Comparison of ENCODE assay signal across 8 mouse cellular contexts in the genomic region with DNA sequence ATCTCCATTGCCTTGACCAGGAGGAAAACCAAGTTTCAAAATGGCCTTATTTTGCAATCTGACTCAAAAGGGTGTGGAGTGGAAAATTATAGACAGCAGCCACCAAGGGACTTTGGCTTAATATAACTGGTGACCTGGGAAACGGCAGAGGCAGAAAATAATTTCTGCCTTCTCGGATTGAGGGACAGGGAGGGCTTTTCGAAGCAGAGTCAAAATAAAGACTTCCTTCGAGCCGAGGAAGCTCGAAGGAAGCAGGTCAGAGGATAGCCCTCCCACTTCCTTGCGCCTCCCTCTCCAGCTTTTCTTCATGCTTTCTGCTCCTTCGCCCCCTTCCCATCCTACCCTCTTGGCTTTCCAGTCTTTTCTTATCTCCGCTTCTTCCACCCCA.
DNase-seq lines count a peak whose midpoint lies in the region; ATAC-seq lines count a peak whose summit lies in the region.
"Had no signal": no experiment of that assay in that cellular context is flagged by ENCODE, and none has a peak within 500 bp of the region (broad histone marks: within the 10 kb centered on the region; RNA-seq: fewer than 3 reads in every experiment).

No protein-coding gene starts in this region.

- no peaks in the 10 kb centered on the region for H3K27me3 ChIP-seq in forebrain, embryonic 11.5 days (ENCODE audit: control insufficient read depth, insufficient read depth, low read length)
- no peaks in the 10 kb centered on the region for H3K27me3 ChIP-seq in hindbrain, embryonic 15.5 days
- H3K27me3 ChIP-seq in lung, embryonic 15.5 days, result no peaks in the 10 kb centered on the region
- H3K27me3 ChIP-seq in stomach, embryonic 16.5 days (ENCODE audit: control insufficient read depth, insufficient read depth, low read length), result no peaks in the 10 kb centered on the region

- DNase-seq in forebrain, embryonic 11.5 days (ENCODE audit: low spot score), result peak; percentile 43
- no peak for DNase-seq in spleen, postnatal 4 days (ENCODE audit: low spot score in 2 of 2)
- no peak for DNase-seq in layer of hippocampus, postnatal 14 days (ENCODE audit: low spot score in 2 of 2)

- peak overlapping the region; percentile 50; the same call in 1 of the 2 replicates for H3K4me3 ChIP-seq in brown adipose tissue, adult 24 weeks (ENCODE audit: insufficient read depth, low read depth, low read length)
- no peak overlapping the region for H3K4me3 ChIP-seq in forebrain, embryonic 11.5 days (ENCODE audit: low read depth, low read length)
- H3K4me3 ChIP-seq in hindbrain, embryonic 15.5 days, result peak overlapping the region; percentile 12; the same call in 1 of the 2 replicates
- peak overlapping the region; percentile 45 for H3K4me3 ChIP-seq in lung, embryonic 15.5 days
- H3K4me3 ChIP-seq in stomach, embryonic 16.5 days (replicated peaks; ENCODE audit: low read length), result 0 out of 2 replicates have a peak overlapping the region, but pooled peaks have one; percentile 4
- H3K4me3 ChIP-seq: myocyte had no signal

- peak overlapping the region; percentile 81 for H3K27ac ChIP-seq in brown adipose tissue, adult 24 weeks (replicated peaks; ENCODE audit: low read depth, low read length)
- no peak overlapping the region for H3K27ac ChIP-seq in forebrain, embryonic 11.5 days (ENCODE audit: low read depth, low read length)
- H3K27ac ChIP-seq in hindbrain, embryonic 15.5 days (replicated peaks), result 0 out of 2 replicates have a peak overlapping the region, but pooled peaks have one; percentile 5
- peak overlapping the region; percentile 70; the same call in 1 of the 2 replicates for H3K27ac ChIP-seq in lung, embryonic 15.5 days
- peak overlapping the region; percentile 86 for H3K27ac ChIP-seq in stomach, embryonic 16.5 days (ENCODE audit: low read length)

- WGBS in forebrain, embryonic 11.5 days, result 8% methylated on average over 9 of the region's 9 CpGs
- WGBS in hindbrain, embryonic 15.5 days, result 11% methylated on average over 9 of the region's 9 CpGs
- 13% methylated on average over 9 of the region's 9 CpGs for WGBS in lung, embryonic 15.5 days
- WGBS in stomach, embryonic 16.5 days, result 19% methylated on average over 9 of the region's 9 CpGs

- ATAC-seq in forebrain, embryonic 11.5 days (replicated peaks; ENCODE audit: low FRiP score), result no peak
- ATAC-seq in hindbrain, embryonic 15.5 days (ENCODE audit: low FRiP score, low read depth), result no peak
- ATAC-seq in lung, embryonic 15.5 days (ENCODE audit: borderline replicate concordance, extremely low read depth, low FRiP score, low TSS enrichment), result no peak
- no peak for ATAC-seq in stomach, embryonic 16.5 days (ENCODE audit: insufficient read depth, low FRiP score)

- peak overlapping the region; percentile 74; the same call in 1 of the 2 replicates for H3K4me2 ChIP-seq in forebrain, embryonic 11.5 days (ENCODE audit: low read depth, low read length, severe bottlenecking)
- peak overlapping the region; percentile 78 for H3K4me2 ChIP-seq in hindbrain, embryonic 15.5 days
- H3K4me2 ChIP-seq in lung, embryonic 15.5 days, result peak overlapping the region; percentile 72
- peak overlapping the region; percentile 71 for H3K4me2 ChIP-seq in stomach, embryonic 16.5 days (ENCODE audit: low read depth, low read length)

- no peaks in the 10 kb centered on the region for H3K36me3 ChIP-seq in forebrain, embryonic 11.5 days (ENCODE audit: control insufficient read depth, insufficient read depth, low read length)
- no peaks in the 10 kb centered on the region for H3K36me3 ChIP-seq in hindbrain, embryonic 15.5 days
- H3K36me3 ChIP-seq in lung, embryonic 15.5 days, result no peaks in the 10 kb centered on the region
- H3K36me3 ChIP-seq in stomach, embryonic 16.5 days (ENCODE audit: control insufficient read depth, insufficient read depth, low read length), result no peaks in the 10 kb centered on the region

- no peak overlapping the region for H3K9ac ChIP-seq in forebrain, embryonic 11.5 days (ENCODE audit: low read length)
- H3K9ac ChIP-seq in hindbrain, embryonic 15.5 days, result no peak overlapping the region; the same call in 1 of the 2 replicates
- H3K9ac ChIP-seq in lung, embryonic 15.5 days, result peak overlapping the region; percentile 38
- H3K9ac ChIP-seq in stomach, embryonic 16.5 days (ENCODE audit: low read length), result peak overlapping the region; percentile 65

- no peaks in the 10 kb centered on the region for H3K9me3 ChIP-seq in forebrain, embryonic 11.5 days (ENCODE audit: control insufficient read depth, low read length)
- H3K9me3 ChIP-seq in hindbrain, embryonic 15.5 days, result no peaks in the 10 kb centered on the region
- H3K9me3 ChIP-seq in lung, embryonic 15.5 days, result no peaks in the 10 kb centered on the region
- no peaks in the 10 kb centered on the region for H3K9me3 ChIP-seq in stomach, embryonic 16.5 days (replicated peaks; ENCODE audit: control insufficient read depth, low read length)

- H3K4me1 ChIP-seq in brown adipose tissue, adult 24 weeks (ENCODE audit: control insufficient read depth, insufficient read depth, insufficient read length, low read length), result no peaks in the 10 kb centered on the region; the same call in none of the 2 replicates
- peaks cover 4% of the 10 kb centered on the region; the same call in 1 of the 2 replicates for H3K4me1 ChIP-seq in forebrain, embryonic 11.5 days (replicated peaks; ENCODE audit: control insufficient read depth, insufficient read depth, low read length)
- peaks cover 28% of the 10 kb centered on the region for H3K4me1 ChIP-seq in hindbrain, embryonic 15.5 days (replicated peaks)
- H3K4me1 ChIP-seq in lung, embryonic 15.5 days, result peaks cover 36% of the 10 kb centered on the region
- peaks cover 29% of the 10 kb centered on the region for H3K4me1 ChIP-seq in stomach, embryonic 16.5 days (ENCODE audit: control insufficient read depth, insufficient read depth, low read length)

Comparison
In these comparisons a context has a peak if more than half of its experiments do, and no peak if none do; other contexts are left out.
1. H3K9ac ChIP-seq: peak in lung, embryonic 15.5 days (single experiment) and stomach, embryonic 16.5 days (single experiment); none in forebrain, embryonic 11.5 days (single experiment) and hindbrain, embryonic 15.5 days (single experiment).
2. Peak in every context shown above with its lines, with median percentiles within 50 percentile points of each other: H3K4me2 ChIP-seq.